Mouse (Mus musculus): ENCODE measurements around the gene Mxd1.

The Mxd1 gene

DNA sequence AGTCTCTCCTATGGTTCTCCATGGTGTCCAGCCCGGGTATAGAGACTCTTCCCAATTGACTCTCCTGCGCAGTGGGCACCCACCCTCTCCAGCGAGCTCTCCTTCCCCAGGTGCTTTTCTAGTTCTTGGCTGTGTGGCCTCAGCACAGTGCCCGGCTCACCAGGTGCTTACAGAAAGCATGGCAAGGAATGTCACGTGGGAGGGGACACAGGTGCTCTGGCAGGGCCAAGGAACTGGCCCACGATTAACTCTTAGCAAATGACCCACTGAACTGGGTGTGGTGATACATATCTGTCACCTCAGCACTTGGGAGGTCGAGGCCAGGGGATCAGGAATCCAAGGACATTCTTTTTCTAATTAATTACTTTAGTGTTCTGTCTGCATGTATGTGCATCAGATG, 22.8 kb downstream of the Mxd1 start:
- no peak for DNase-seq (ENCODE audit: extremely low spot score)

- no peak for DNase-seq (ENCODE audit: extremely low spot score)
Observed at GRCm38 (mm10) chr6:86645551-86645950, 23.4 kb downstream of the Mxd1 start.

GRCm38 (mm10) chr6:86644775-86645400, 24.1 kb downstream of the Mxd1 start:
- no peak for DNase-seq (ENCODE audit: extremely low spot score)

GRCm38 (mm10) chr6:86641716-86642115, 27.2 kb downstream of the Mxd1 start:
- DNase-seq (ENCODE audit: extremely low spot score), result no peak

DNA sequence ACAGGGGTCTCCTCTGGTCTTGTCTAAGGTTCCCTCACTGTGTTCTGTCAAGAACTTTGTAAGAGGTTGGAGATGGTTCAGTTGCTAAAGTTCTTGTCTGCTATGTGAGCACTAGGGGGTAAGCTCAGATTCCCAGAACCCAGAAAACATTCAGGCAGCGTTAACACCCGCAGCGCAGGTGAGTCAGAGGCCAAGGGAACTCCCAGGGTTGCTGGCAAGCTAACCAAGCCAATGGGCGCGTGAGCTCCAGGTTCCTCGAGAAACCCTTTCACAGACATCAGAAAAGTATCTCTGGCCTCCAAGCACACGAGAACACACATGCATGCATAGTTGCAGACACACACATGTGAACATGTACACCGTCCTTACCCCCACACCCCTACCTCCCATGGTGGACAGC, 28.2 kb downstream of the Mxd1 start:
- DNase-seq (ENCODE audit: extremely low spot score), result no peak

DNA sequence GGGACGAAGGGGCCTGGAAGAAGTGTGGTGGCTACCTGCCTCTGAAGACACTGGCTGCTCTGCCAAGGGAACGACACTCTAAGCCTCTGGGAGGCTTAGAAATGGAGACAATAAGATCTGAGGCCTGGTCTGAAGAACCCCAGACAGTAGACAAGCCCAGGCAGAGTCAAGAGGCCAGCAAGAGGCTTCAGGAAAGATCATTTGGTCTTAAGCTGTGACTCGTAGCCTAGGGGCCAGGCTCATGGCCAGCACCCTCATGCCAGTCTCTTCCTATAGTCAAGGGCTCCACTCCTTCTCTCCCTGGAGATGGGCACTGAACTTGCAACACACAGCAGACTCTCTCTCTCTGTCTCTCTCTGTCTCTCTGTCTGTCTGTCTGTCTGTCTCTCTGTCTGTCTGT, 28.8 kb downstream of the Mxd1 start:
- no peak for DNase-seq (ENCODE audit: extremely low spot score)

DNA sequence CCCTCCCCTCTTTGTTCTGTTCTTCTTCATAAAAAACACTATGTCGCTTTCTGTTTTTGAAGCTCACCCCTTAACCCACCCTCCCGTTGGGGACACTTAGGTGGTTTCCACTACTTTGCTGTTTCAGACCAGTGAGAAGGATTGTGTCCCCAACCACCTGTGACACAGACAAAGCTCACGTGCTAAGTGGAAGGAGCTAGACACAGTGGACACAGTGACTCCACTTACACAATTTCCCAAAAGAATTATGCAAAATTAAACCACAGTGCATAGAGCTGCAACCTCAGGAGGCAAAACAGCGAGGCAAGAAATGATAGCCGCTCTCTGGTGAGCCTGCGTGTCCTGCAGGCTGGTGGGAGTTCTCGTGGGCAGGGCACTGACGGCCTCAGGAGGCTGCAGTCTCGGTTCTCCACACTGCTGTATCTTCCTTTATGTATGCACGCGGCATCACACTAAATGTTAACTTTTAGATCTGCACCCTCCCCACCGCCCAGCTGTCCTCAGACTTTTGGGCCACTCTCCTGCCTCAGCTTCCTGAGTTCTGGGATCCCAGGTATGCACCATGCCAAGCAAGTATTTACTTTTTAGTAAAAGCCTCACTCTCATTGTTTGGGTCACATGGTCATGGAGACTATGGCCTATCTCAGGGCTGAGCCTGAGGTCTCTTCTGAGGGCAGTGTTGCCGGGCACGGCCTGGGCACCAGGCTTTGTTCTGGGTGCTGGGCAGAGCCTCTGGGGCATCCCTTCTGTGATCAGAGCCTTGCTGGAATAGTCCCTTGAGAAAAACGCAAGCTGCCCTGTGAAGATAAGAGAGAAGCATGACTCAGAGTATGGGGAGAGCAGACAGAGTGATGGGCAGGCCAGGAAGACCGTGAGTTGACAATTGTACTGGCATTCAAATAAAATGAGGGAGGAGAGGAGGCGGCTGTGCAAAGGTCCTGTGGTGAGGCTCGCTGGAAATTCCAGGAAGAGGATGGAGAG, 29.5 kb downstream of the Mxd1 start:
- no peak for DNase-seq (ENCODE audit: extremely low spot score)

DNA sequence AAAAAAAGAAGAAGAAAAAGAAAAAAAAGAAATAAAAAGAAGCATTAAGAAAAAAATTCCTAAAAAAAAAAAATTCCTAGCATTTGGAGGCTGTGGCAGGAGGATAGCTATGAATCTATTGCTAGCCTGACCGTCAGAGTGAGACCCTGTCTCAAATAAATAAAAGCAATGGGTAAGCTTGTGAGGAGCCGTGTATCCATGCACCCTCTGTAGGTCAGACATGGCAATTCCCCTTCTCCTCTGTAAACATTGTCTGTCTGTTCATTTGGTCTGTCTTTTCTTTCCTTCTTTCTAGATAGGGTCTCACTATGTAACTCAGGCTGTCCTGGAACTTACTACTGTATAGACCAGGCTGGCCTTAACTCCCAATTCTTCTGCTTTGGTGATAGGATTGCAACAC, 30.5 kb downstream of the Mxd1 start:
- DNase-seq (ENCODE audit: extremely low spot score), result no peak

DNA sequence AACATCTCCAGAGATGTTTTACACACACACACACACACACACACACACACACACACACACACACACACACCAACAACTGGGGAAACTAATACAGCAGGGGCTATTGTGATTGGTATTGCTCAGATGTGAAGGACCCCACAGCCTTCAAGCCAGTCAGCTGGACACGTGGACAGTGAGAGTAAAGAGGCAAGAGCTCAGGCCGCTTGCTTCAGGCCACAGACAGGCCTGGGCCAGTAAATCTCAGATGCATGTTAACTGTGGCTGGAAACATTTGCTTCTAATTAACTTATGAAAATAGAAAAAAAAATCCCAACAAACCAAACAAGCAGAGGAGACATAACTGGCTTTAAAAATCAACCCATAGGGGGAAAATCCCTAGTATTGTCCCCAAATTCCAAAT, 31.1 kb downstream of the Mxd1 start:
- DNase-seq (ENCODE audit: extremely low spot score), result no peak

- DNase-seq (ENCODE audit: extremely low spot score), result no peak
Observed at GRCm38 (mm10) chr6:86637171-86637835, 31.7 kb downstream of the Mxd1 start.

DNA sequence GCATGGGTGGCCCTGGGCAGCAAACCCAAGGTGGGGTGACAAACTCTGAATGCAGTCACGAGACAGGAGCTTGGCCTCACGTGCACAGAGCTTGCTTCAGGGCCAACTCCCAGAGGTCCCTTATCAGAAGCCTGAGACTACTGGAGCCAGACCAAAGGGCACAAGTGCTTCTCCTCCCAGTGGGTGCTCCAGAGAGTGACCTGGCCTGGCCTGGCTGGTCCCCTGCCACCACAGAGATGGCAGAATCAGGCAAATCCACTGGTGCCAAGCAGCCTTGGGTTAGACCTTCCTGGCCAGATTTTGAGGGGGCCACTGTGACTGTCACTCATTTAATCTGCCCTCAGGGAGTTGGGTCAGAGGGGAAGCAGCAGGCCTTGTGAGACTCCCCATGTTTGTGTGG, 32.5 kb downstream of the Mxd1 start:
- DNase-seq (ENCODE audit: extremely low spot score), result no peak

DNA sequence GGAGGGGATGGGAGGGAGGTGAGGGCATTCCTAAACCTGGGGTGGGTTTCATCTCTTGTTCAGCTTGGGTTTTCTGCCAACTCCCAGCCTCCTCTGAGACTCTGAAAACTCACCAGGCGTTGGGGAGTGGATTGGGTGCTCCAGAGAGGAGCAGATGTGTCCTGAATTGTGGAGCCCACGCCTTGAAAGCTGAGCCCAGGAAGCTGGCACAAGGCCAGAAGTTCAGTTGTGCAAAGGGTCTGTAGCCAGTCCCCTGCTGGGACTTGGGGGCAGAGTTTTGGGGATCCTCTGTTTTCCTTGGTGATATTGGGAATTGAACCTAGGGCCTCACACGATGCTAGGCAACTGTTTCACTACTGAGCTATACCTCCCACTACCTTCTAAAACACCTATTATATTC, 38.8 kb downstream of the Mxd1 start:
- no peak for DNase-seq (ENCODE audit: extremely low spot score)

DNA sequence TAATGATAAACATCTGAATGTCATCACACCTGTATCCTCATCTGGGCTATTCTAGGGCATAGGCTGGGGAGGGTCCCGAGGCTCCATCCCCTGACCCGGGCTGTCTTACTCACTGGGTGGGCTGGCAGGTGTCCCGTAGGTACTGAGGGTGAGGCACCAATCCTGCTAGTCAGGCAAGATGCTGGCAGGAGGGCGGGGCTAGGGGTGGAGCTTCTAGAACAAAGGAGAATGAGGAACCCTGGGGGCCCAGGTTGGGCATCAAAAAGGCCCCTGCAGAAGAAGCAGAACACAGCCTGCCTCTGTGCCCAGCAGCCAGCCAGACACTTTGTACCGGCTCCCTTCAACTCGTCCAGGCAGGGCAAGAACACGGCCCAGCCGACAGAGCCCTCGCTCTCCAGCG, 41.0 kb downstream of the Mxd1 start, which contains the start of gene Asprv1:
Gene Asprv1 (plus strand): TSS at position 219 of the 400 bp plus-strand sequence.
- no peak for DNase-seq (ENCODE audit: extremely low spot score)

DNA sequence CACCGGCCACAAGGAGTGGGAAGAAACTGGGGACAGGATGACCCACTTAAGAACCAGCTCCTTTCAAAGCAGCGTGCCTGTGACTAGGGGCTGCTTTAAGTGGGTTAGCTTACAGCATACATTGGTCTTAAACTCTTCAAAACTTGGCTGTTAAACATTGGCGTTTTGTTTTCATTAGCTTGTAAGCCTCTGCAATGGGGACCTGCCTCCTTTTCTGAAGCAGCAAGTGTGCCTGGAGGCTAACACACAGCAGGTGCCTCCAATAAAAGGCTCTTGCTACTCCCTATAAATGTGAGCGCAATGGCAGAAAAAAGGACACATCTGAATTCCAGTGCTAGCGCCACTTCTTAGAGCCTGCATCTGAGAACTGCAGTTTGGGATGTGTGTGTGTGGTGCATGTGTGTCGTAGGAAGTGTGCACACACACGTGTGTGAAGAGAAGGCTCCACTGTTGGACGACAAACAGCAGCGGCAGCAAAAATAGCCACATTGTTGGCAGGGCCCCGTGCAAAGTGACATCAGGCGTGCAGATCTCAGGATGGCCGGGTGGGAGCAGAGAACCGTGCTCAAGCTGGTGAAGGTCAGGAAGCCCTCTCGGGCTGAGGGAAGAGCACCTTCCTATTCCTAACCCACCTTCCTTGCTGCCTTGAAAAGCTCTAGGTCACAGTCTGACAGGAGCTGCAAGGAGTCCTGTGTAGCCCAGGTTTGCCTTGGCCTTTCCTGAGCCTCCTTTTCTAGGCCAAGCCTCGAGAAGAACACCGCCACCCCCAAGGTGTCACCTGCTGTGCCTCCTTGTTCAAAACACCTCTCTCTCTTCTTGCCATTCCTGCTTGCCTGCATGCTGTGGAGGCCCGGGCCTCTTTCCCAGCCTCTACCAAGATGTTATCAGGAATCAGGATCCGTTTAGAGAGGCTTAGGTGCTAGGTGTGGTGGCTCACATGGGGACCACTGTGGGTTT, 44.6 kb downstream of the Mxd1 start:
- DNase-seq (ENCODE audit: extremely low spot score), result no peak

- no peak for DNase-seq (ENCODE audit: extremely low spot score)
Observed at GRCm38 (mm10) chr6:86623201-86623600, 45.8 kb downstream of the Mxd1 start.

GRCm38 (mm10) chr6:86615301-86615700, 53.7 kb downstream of the Mxd1 start:
- no peak for DNase-seq (ENCODE audit: extremely low spot score)

GRCm38 (mm10) chr6:86610714-86611113, 58.2 kb downstream of the Mxd1 start:
- no peak for DNase-seq (ENCODE audit: extremely low spot score)

DNA sequence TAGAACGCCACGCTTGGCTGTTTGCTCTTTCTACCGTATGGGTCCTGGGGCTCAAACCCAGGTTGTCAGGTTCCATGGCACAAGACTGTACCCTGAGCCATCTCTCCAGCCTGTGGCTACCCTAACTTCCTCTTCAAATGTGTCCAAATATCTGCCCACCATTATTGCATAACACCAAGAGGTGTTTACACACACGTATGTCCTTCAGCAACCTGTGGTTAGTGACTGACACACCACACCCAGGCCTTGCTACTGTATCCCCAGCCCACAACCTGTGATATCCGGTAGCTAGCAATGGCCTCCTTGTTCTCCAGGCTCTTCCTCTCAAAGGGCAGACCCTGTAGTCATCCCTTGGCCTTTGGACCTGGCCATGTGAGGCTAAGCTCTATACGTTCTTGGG, 59.7 kb downstream of the Mxd1 start:
- no peak for DNase-seq (ENCODE audit: extremely low spot score)

DNA sequence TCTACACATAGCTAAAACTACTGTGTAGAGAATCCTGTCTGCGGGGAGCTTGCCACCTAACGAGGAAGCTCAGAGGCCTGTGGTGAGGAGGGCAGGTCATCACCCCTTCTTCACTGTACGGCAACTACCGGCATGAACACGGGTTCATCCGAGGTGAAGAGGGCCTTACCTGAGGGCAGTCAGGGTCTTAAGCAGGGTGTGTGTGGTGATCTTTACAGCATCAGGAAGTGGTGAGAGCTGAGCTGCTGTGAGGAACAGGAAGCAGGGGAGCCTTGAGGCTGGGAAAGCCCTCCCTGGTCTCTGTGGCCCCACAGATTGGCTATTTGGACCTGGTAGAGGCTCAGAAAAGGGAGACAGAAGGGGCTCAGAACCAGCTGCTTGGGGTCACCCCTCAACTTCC, 61.5 kb downstream of the Mxd1 start:
- no peak for DNase-seq (ENCODE audit: extremely low spot score)

GRCm38 (mm10) chr6:86606289-86606688, 62.7 kb downstream of the Mxd1 start:
- no peak for DNase-seq (ENCODE audit: extremely low spot score)

- no peak for DNase-seq (ENCODE audit: extremely low spot score)
Observed at GRCm38 (mm10) chr6:86605260-86605659, 63.7 kb downstream of the Mxd1 start.
